Mouse (Mus musculus): ENCODE measurements around the gene Klhdc3. TPM values are rescaled to one million over a fixed set of nuclear protein-coding genes. Genes with fewer than 3 reads are reported as not detected.

Klhdc3 gene
- total RNA-seq, 2 experiments from 2014 or later, result 174 to 176 TPM

- peak; percentile 75 to 82 for DNase-seq (ENCODE audit: low spot score in 2 of 2)
Measured at GRCm38 (mm10) chr17:46628791-46629684, 51.7 kb downstream of the Klhdc3 start, which contains the start of gene Ptk7. TSS of gene Ptk7 (minus strand) at chr17:46629504.

- DNase-seq (ENCODE audit: low spot score in 2 of 2), result no peak
Measured at GRCm38 (mm10) chr17:46628471-46628790, 52.3 kb downstream of the Klhdc3 start.

GRCm38 (mm10) chr17:46627409-46627808 is 53.3 kb downstream of the Klhdc3 start:
- DNase-seq (ENCODE audit: low spot score in 2 of 2), result no peak

GRCm38 (mm10) chr17:46624598-46624997 is 56.1 kb downstream of the Klhdc3 start:
- DNase-seq (ENCODE audit: low spot score in 2 of 2), result no peak

Other genes with a start within 250 kb of the Klhdc3 start
- under 1 TPM; 0.19 to 0.39 TPM for gene Slc22a7, start 242.5 kb downstream of the Klhdc3 start, total RNA-seq (2021)
- 100 to 1,000 TPM; 123 to 125 TPM for gene Ttbk1, start 193.2 kb downstream of the Klhdc3 start, total RNA-seq (2021)
- 1 to 10 TPM; 5.7 TPM for gene Dnph1, start 184.2 kb downstream of the Klhdc3 start, total RNA-seq (2021)
- 10 to 100 TPM; 42.7 to 43.9 TPM for gene Cul9, start 134.5 kb downstream of the Klhdc3 start, total RNA-seq (2021)
- 10 to 100 TPM; 62.7 to 65.5 TPM for gene Srf, start 124.7 kb downstream of the Klhdc3 start, total RNA-seq (2021)
- gene Ptk7, start 51.4 kb downstream of the Klhdc3 start, total RNA-seq (2021), result 10 to 100 TPM; 11.2 to 11.4 TPM
- gene Klc4, start 34.9 kb downstream of the Klhdc3 start, total RNA-seq (2021), result 10 to 100 TPM; 15.1 to 16.7 TPM
- gene Mrpl2, start 34.7 kb downstream of the Klhdc3 start, total RNA-seq (2021), result 10 to 100 TPM; 51.1 to 54.3 TPM
- gene Cul7, start 30.6 kb downstream of the Klhdc3 start, total RNA-seq (2021), result 10 to 100 TPM; 23.8 to 24.4 TPM
- gene Rrp36, start 6.6 kb downstream of the Klhdc3 start, total RNA-seq (2021), result 10 to 100 TPM; 12.5 to 15.7 TPM
- 100 to 1,000 TPM in 1 of 2 experiments, 10 to 100 TPM in 1; 98.2 to 103 TPM for gene Mea1, start 2.1 kb downstream of the Klhdc3 start, total RNA-seq (2021)
- gene Ppp2r5d, start 24.2 kb upstream of the Klhdc3 start, total RNA-seq (2021), result 10 to 100 TPM; 88.1 to 92.2 TPM
- 10 to 100 TPM; 32.0 to 36.8 TPM for gene Pex6, start 30.5 kb upstream of the Klhdc3 start, total RNA-seq (2021)
- gene Gnmt, start 48.3 kb upstream of the Klhdc3 start, total RNA-seq (2021), result under 1 TPM; 0.76 to 0.98 TPM
- 10 to 100 TPM; 53.9 to 57.2 TPM for gene Cnpy3, start 71.3 kb upstream of the Klhdc3 start, total RNA-seq (2021)
- gene Ptcra, start 82.8 kb upstream of the Klhdc3 start, total RNA-seq (2021), result under 1 TPM in 1 of 2 experiments, not detected in 1; 0.31 TPM
- 10 to 100 TPM; 12.0 to 12.5 TPM for gene 2310039H08Rik, start 91.7 kb upstream of the Klhdc3 start, total RNA-seq (2021)
- 10 to 100 TPM; 47.5 to 48.7 TPM for gene Rpl7l1, start 101.8 kb upstream of the Klhdc3 start, total RNA-seq (2021)
- 10 to 100 TPM; 38.6 to 43.7 TPM for gene Bicral, start 177.6 kb upstream of the Klhdc3 start, total RNA-seq (2021)
- gene Tbcc, start 209.8 kb upstream of the Klhdc3 start, total RNA-seq (2021), result 10 to 100 TPM; 36.4 to 38.2 TPM
- gene Prph2, start 229.5 kb upstream of the Klhdc3 start, total RNA-seq (2021), result not detected